Mouse (Mus musculus): ENCODE results near the gene Ptpn20.
A peak's percentile ranks its signal among the peaks of the same experiment; 100 is the strongest.

Ptpn20 gene

DNA sequence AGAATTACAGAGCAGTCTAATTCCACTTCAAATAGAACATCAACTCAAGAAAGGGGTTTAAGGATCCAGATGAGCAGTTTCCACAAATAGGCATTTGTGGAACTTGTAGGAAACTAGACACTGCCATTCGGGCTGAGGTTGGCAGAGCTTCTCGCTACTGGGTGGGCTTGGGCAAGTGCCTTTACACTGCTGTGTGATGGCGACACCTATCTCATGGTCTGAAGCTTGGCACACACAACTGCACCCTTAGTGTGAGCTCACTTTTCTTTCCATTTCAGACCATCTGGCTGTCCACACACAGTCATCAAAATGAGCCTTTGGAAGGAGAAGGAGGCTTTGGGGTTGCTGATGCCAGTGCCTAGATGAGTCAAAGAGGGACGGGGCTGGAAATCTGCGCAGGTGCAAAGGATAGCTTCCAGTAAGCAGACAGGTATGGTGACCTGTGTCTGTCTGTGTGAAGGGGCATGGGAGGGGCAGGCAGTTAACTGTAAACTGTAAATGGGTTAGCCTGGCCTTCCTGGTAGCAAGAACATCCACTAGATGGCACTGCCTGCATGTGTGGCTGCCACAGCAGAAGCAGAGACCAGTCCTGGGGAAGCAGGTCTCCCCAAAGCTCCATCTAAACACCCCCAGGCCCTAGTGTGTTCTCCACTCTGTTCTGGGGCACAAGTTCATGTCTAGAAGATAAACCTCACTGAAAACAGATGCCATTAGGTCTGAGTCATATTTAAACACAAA, 84.5 kb downstream of the Ptpn20 start:
- peak; percentile 26 for DNase-seq (ENCODE audit: low read depth)

DNA sequence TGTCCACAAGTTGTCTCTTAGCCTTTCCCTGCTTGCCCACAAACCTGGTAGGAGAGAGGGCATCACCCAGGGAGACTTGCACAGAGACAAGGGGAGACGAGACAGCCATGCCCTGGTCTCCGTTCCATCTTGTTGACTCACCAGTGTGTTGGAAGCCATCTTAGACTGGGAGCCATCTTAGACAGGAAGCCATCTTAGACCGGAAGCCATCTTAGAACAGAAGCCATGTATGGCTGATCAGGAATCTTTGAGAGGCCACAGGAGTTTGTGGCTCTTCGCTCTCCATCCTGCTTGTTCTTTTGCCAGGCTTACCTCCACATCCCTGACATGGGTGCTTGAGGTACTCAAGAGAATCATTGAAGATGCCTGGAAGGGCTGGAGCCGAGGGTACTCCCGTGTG, 89.0 kb downstream of the Ptpn20 start:
- no peak for DNase-seq (ENCODE audit: low read depth)

DNA sequence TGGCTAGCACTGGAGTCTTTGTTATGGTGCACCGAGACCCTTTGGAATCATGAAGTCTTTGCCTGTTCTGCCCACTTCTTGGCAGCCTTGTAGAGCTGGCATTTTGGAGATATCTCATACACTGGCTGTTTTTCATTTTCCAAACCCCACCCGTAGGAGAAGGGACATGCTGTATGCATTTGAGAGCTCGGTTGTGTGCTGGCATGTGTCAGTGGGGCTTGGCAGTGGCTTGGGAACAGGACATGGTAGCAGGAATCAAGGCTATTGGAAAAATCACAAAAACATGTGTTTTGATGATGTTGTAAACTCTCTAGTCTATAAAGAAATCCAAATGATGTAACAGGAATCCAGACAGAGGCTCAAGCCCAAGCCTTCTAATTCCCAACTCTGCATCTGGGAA, 89.7 kb downstream of the Ptpn20 start:
- no peak for DNase-seq (ENCODE audit: low read depth)

DNA sequence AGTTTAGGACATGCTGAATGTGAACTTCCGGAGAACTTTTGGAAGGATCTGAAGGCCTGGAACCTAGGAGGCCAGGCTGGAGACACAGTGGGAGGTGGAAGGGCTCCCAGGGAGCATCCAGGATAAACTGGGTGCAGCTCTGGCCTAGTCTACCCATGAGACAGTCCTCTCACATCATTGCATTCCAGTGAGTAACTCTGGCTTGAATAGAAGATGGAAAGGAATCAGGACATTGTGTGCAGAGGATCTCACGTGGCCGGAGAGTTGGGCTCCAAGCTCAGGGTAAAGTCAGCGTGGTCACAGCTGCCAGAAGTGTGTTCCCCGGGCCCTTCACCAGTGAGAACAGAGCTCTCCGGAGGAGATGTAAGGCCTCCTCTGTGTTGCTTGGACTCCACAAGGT, 91.6 kb downstream of the Ptpn20 start:
- DNase-seq (ENCODE audit: low read depth): no peak

DNA sequence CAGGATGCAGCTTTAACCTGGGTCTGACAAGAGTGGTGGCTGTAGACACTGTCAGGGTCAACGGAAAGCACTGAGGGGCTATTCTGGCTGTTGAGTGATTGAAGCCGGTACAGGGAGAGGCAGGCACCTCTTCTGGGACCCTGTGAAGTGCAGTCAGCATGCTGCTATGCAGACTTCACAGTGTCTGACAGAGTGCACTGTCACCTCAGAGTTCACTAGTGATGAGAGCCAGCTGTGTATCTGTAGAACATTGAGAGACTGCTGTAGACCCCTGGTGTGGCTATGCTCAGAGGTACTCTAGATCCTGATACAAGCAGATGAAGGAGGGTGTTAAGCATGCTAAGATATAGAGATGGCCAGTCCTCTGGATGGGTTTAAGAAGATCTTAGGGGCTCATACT, 93.8 kb downstream of the Ptpn20 start:
- DNase-seq (ENCODE audit: low read depth): no peak

DNA sequence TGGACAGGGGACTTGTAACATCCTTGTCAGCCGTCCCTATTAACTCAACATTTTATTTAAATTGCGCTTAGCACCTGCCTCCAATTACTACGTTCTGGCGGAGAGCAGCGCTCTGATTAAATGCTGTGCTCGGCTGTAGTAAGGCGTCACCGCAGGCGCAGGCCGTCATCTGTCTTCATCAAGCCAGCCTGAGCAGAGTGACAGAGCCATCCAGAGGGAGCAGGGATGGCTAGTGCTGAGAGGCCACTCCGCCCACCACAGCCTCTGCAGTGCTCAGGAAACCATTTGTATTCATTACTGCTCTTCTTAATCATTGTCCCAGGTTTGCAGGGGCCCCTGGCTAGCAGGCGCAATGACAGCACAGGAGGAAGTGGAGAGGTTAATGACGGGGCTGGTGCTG, 94.7 kb downstream of the Ptpn20 start:
- DNase-seq (ENCODE audit: low read depth): no peak

DNA sequence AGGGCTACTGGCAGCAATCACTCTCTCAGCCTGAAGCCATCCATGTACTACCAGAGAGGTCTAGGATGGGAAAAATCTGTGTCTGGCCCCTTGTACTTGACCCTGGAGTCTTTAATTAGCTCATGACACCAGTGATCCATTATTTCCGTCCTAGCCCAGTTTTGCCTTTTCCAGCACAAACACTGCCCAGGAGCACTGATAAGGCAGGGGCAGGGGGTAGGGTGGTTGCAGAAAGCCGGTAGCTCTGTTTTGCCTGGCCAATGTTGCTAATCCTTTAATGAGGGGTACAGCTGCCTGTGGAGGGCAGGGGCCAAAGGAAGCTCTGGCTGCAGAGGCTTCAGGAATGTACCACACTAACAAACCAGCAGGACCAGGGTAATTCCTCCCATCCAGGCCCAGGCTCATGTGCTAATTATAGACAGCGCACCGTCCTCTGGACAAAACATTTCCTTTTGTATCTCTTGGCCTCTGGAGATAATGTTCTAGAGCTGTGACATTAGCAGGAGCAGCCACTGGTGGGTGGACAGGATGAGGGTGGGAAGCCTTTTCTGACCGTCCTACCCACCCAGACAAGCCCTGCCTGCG, 98.5 kb downstream of the Ptpn20 start:
- DNase-seq (ENCODE audit: low read depth): no peak

DNA sequence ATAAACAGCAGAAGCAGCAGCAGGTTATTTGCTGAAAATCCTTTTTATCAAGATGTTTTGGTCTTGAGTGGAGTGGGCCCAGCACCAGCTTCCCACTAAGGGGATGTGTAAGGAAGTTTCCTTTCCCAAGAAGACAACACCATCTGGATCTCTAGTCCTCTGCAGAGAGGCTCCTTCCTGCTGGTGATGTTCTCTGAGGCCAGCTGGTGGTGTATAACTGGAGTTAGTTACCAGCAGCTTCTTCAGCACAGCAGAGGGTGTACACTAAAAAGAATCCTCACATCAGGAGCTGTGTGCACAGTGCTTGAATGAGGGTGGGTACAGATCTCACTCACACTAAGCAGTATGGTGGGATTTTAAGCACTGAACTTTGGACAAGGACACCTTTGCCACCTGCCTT, 100.0 kb downstream of the Ptpn20 start:
- no peak for DNase-seq (ENCODE audit: low read depth)

All from 416B (cell line).